Mouse (Mus musculus) embryonic facial prominence, embryonic 10.5 days (tissue): ENCODE results near the gene Trim46. TPM values are rescaled to one million over a fixed set of nuclear protein-coding genes. Genes with fewer than 3 reads are reported as not detected.

ENCODE experiments used
- DNase-seq: peaks from one replicate; pipeline ENCODE4 v3.0.0-alpha.2; 2017; ENCODE audit warnings: low spot score
- H3K27ac ChIP-seq: fragments of 300-500 bp; sonication (generic); replicated peaks from 2 replicates; pipeline ENCODE4 v1.5.1; 2016; ENCODE audit warnings: mild to moderate bottlenecking
- H3K27me3 ChIP-seq: fragments of 300-500 bp; sonication (generic); replicated peaks from 2 replicates; pipeline ENCODE4 v1.6.1; 2016; ENCODE audit warnings: low read depth, mild to moderate bottlenecking; ENCODE audit not compliant: poor library complexity, severe bottlenecking
- H3K36me3 ChIP-seq: fragments of 300-500 bp; sonication (generic); replicated peaks from 2 replicates; pipeline ENCODE4 v1.6.1; 2016; ENCODE audit warnings: mild to moderate bottlenecking, moderate library complexity
- H3K4me1 ChIP-seq: fragments of 300-500 bp; sonication (generic); 2 replicates; pipeline ENCODE4 v1.6.1; 2016
- H3K4me3 ChIP-seq: fragments of 300-500 bp; sonication (generic); 2 replicates; pipeline ENCODE4 v1.5.1; 2016; ENCODE audit warnings: mild to moderate bottlenecking, moderate library complexity
- H3K9me3 ChIP-seq: fragments of 300-500 bp; sonication (generic); 2 replicates; pipeline ENCODE4 v1.6.1; 2016; ENCODE audit warnings: mild to moderate bottlenecking
- WGBS: fragments of 180-500 bp; shearing (Covaris S2); methylation state at CpG from one replicate; pipeline ENCODE4 v1.1.7; 2016; 5-methylcytosine and 5-hydroxymethylcytosine counted together
- microRNA counts: library from miRNA; unstranded; fragments of <30 nt; microRNA quantifications from one replicate; lab custom pipeline; 2017
- microRNA-seq: library from miRNA; unstranded; fragments of <30 nt; microRNA quantifications from one replicate; pipeline ENCODE4, GENCODE M21; 2017
- polyA plus RNA-seq: library from polyadenylated mRNA; unstranded; fragments of >200 nt; fragmentation: Nextera tagmentation; extraction: Ambion mirVana; gene quantifications from 2 replicates; pipeline ENCODE4 v1.2.1, GENCODE M21; 2016

The Trim46 gene
- polyA plus RNA-seq, 1 experiment from 2014 or later, result 4.7 TPM

- Histone ChIP-seq H3K27me3 (no peaks in the 10 kb centered on the region), H3K4me3 (peak overlapping the region; percentile 54), H3K4me1 (peaks cover 19% of the 10 kb centered on the region), H3K9me3 (no peaks in the 10 kb centered on the region), H3K36me3 (no peaks in the 10 kb centered on the region), H3K27ac (peak overlapping the region; percentile 83)
- DNase-seq, result peak; percentile 98
- 7% methylated on average over 33 of the region's 33 CpGs for WGBS
Observed at GRCm38 (mm10) chr3:89195979-89196877, 49.9 kb downstream of the Trim46 start.

- H3K4me1 ChIP-seq, result peaks cover 19% of the 10 kb centered on the region
- H3K27ac ChIP-seq, result no peak overlapping the region
- 87% methylated on average over 2 of the region's 2 CpGs for WGBS
- peaks cover 2% of the 10 kb centered on the region; the same call in 1 of the 2 replicates for H3K36me3 ChIP-seq
- H3K27me3 ChIP-seq, result no peaks in the 10 kb centered on the region
- no peak overlapping the region for H3K4me3 ChIP-seq
- no peak for DNase-seq
- no peaks in the 10 kb centered on the region for H3K9me3 ChIP-seq
Observed at GRCm38 (mm10) chr3:89193853-89194252, 52.3 kb downstream of the Trim46 start.

GRCm38 (mm10) chr3:89193351-89193750 is 52.8 kb downstream of the Trim46 start:
- H3K27ac ChIP-seq, result no peak overlapping the region
- DNase-seq, result no peak
- H3K36me3 ChIP-seq, result peaks cover 7% of the 10 kb centered on the region
- H3K9me3 ChIP-seq, result no peaks in the 10 kb centered on the region
- no peak overlapping the region for H3K4me3 ChIP-seq
- H3K4me1 ChIP-seq, result peaks cover 23% of the 10 kb centered on the region
- WGBS, result 77% methylated on average over 1 of the region's 1 CpGs
- H3K27me3 ChIP-seq, result 0 out of 2 replicates have a peak, but pooled peaks cover 5% of the 10 kb centered on the region

GRCm38 (mm10) chr3:89190436-89190835 is 55.7 kb downstream of the Trim46 start:
- Histone ChIP-seq H3K4me3 (no peak overlapping the region), H3K36me3 (peaks cover 24% of the 10 kb centered on the region)
- no peak for DNase-seq

GRCm38 (mm10) chr3:89188478-89188875 is 57.6 kb downstream of the Trim46 start:
- Histone ChIP-seq H3K4me3 (0 out of 2 replicates have a peak overlapping the region, but pooled peaks have one; percentile 22), H3K36me3 (peaks cover 24% of the 10 kb centered on the region), H3K27me3 (peaks cover 21% of the 10 kb centered on the region), H3K27ac (no peak overlapping the region), H3K4me1 (peaks cover 44% of the 10 kb centered on the region), H3K9me3 (no peaks in the 10 kb centered on the region)
- no peak for DNase-seq
- 58% methylated on average over 12 of the region's 12 CpGs for WGBS

More at GRCm38 (mm10) chr3:89190436-89190835, 55.7 kb downstream of the Trim46 start:
- Histone ChIP-seq H3K27me3 (peaks cover 21% of the 10 kb centered on the region), H3K27ac (no peak overlapping the region), H3K4me1 (peaks cover 27% of the 10 kb centered on the region), H3K9me3 (no peaks in the 10 kb centered on the region)
- WGBS, result 85% methylated on average over 8 of the region's 8 CpGs

GRCm38 (mm10) chr3:89187690-89188477 is 58.2 kb downstream of the Trim46 start:
- DNase-seq, result no peak
- 63% methylated on average over 18 of the region's 18 CpGs for WGBS
- Histone ChIP-seq H3K27me3 (peaks cover 21% of the 10 kb centered on the region), H3K9me3 (no peaks in the 10 kb centered on the region), H3K36me3 (peaks cover 24% of the 10 kb centered on the region), H3K4me1 (peaks cover 50% of the 10 kb centered on the region), H3K4me3 (no peak overlapping the region), H3K27ac (no peak overlapping the region)

GRCm38 (mm10) chr3:89187197-89187596 is 58.9 kb downstream of the Trim46 start:
- peaks cover 55% of the 10 kb centered on the region for H3K4me1 ChIP-seq
- no peak for DNase-seq
- peaks cover 29% of the 10 kb centered on the region for H3K36me3 ChIP-seq
- no peaks in the 10 kb centered on the region for H3K9me3 ChIP-seq
- peaks cover 21% of the 10 kb centered on the region for H3K27me3 ChIP-seq
- no peak overlapping the region for H3K27ac ChIP-seq
- no peak overlapping the region for H3K4me3 ChIP-seq
- 34% methylated on average over 23 of the region's 23 CpGs for WGBS

MicroRNAs encoded within 50 kb of the gene (microRNA counts, 519-probe panel; counts per million panel counts)
- 188 counts per million, percentile 57 among the panel's probes with 10 or more counts for microRNA mmu-miR-92b (lab: Ali Mortazavi, UCI)

Small RNA genes within 50 kb of the gene (microRNA-seq; reads per million reads assigned to microRNA genes)
- 5,537 reads per million, percentile 90 among the genes with 10 or more reads in this experiment for gene Mir92b

Other genes with a start within 250 kb of the Trim46 start
- 15.4 and 18.5 TPM in 2 replicates for gene Rusc1, start 153.0 kb downstream of the Trim46 start, polyA plus RNA-seq
- 0.09 TPM in 1 of 2 replicates, not detected in the other for gene Gm43738, start 145.2 kb downstream of the Trim46 start, polyA plus RNA-seq
- gene Fdps, start 144.3 kb downstream of the Trim46 start, polyA plus RNA-seq, result 364 and 386 TPM in 2 replicates
- gene Pklr, start 110.2 kb downstream of the Trim46 start, polyA plus RNA-seq, result 2.8 and 3.2 TPM in 2 replicates
- gene Hcn3, start 86.1 kb downstream of the Trim46 start, polyA plus RNA-seq, result 3.5 and 3.6 TPM in 2 replicates
- gene Clk2, start 81.5 kb downstream of the Trim46 start, polyA plus RNA-seq, result 33.6 and 36.2 TPM in 2 replicates
- gene Scamp3, start 68.8 kb downstream of the Trim46 start, polyA plus RNA-seq, result 108 and 117 TPM in 2 replicates
- 29.0 and 30.8 TPM in 2 replicates for gene Fam189b, start 63.2 kb downstream of the Trim46 start, polyA plus RNA-seq
- gene Gba, start 43.4 kb downstream of the Trim46 start, polyA plus RNA-seq, result 33.8 and 33.9 TPM in 2 replicates
- gene Thbs3, start 31.1 kb downstream of the Trim46 start, polyA plus RNA-seq, result 42.0 and 43.3 TPM in 2 replicates
- 248 and 258 TPM in 2 replicates for gene Mtx1, start 19.2 kb downstream of the Trim46 start, polyA plus RNA-seq
- 0.15 and 0.81 TPM in 2 replicates for gene Muc1, start 17.3 kb downstream of the Trim46 start, polyA plus RNA-seq
- gene Krtcap2, start 343 bp downstream of the Trim46 start, polyA plus RNA-seq, result 244 and 262 TPM in 2 replicates
- gene Dpm3, start 13.0 kb upstream of the Trim46 start, polyA plus RNA-seq, result 74.1 and 84.1 TPM in 2 replicates
- 27.2 and 34.2 TPM in 2 replicates for gene Slc50a1, start 24.3 kb upstream of the Trim46 start, polyA plus RNA-seq
- gene Efna1, start 34.8 kb upstream of the Trim46 start, polyA plus RNA-seq, result 26.7 and 27.2 TPM in 2 replicates
- 4.5 and 6.8 TPM in 2 replicates for gene Efna3, start 76.7 kb upstream of the Trim46 start, polyA plus RNA-seq
- gene Efna4, start 91.7 kb upstream of the Trim46 start, polyA plus RNA-seq, result 37.3 and 40.8 TPM in 2 replicates
- 30.5 and 34.2 TPM in 2 replicates for gene Adam15, start 103.7 kb upstream of the Trim46 start, polyA plus RNA-seq
- gene Dcst2, start 115.7 kb upstream of the Trim46 start, polyA plus RNA-seq, result 0.09 and 0.15 TPM in 2 replicates
- gene Dcst1, start 118.9 kb upstream of the Trim46 start, polyA plus RNA-seq, result 0.20 and 0.47 TPM in 2 replicates
- gene Zbtb7b, start 148.5 kb upstream of the Trim46 start, polyA plus RNA-seq, result 0.98 and 1.2 TPM in 2 replicates
- gene Lenep, start 156.5 kb upstream of the Trim46 start, polyA plus RNA-seq, result 0.74 TPM in 1 of 2 replicates, not detected in the other
- gene Flad1, start 165.6 kb upstream of the Trim46 start, polyA plus RNA-seq, result 25.3 and 28.2 TPM in 2 replicates
- gene Cks1b, start 172.1 kb upstream of the Trim46 start, polyA plus RNA-seq, result 786 and 805 TPM in 2 replicates
- 82.0 and 82.1 TPM in 2 replicates for gene Shc1, start 172.1 kb upstream of the Trim46 start, polyA plus RNA-seq
- 47.4 and 48.9 TPM in 2 replicates for gene Pygo2, start 183.9 kb upstream of the Trim46 start, polyA plus RNA-seq
- 17.5 and 20.1 TPM in 2 replicates for gene Pbxip1, start 190.4 kb upstream of the Trim46 start, polyA plus RNA-seq
- gene Pmvk, start 208.2 kb upstream of the Trim46 start, polyA plus RNA-seq, result 66.4 and 67.6 TPM in 2 replicates